Mouse (Mus musculus): ENCODE measurements around the gene 1700025G04Rik.

DNA sequence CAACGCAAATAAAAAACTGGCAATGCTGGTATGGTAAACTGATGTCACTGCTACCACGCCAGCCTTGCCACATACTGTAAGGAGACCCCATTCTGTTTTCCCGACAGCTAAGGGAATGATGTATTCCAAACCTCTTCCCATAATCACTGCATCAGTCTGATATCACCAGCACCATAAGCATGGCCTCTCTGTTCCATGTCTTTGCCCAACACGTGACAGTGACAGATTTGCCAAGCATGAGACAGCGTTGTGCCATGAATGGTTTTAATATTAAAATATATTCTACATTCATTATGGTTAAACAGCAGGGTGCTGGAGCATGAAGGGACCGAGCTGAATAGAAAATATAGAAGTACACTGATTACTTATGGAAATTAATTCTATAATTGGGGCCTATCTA lies 14.2 kb downstream of the 1700025G04Rik start:
- TF ChIP-seq CTCF (IDR thresholded peaks at IDR 0.05; ENCODE audit: low read depth, low read length) (no peak), POLR2A (IDR thresholded peaks at IDR 0.05; ENCODE audit: extremely low read depth, insufficient read depth, low read length) (no peak)

Measured in liver, adult 2 months (tissue).